Mouse (Mus musculus): Measurements from ENCODE around the gene Ache. TPM values are rescaled to one million over a fixed set of nuclear protein-coding genes. Genes with fewer than 3 reads are reported as not detected.

The Ache gene
- polyA plus RNA-seq, 1 experiment from 2014 or later: 12.6 TPM

GRCm38 (mm10) chr5:137288999-137289470 is 1.7 kb downstream of the Ache start:
- Histone ChIP-seq H3K9ac (peak overlapping the region; percentile 71; the same call in 1 of the 2 replicates), H3K36me3 (no peaks in the 10 kb centered on the region), H3K27me3 (peaks cover 61% of the 10 kb centered on the region), H3K4me3 (peak overlapping the region; percentile 46), H3K4me2 (replicated peaks) (peak overlapping the region; percentile 93), H3K4me1 (peaks cover 32% of the 10 kb centered on the region), H3K27ac (no peak overlapping the region), H3K9me3 (replicated peaks) (no peaks in the 10 kb centered on the region)
- WGBS: 3% methylated on average over 25 of the region's 25 CpGs
- ATAC-seq (ENCODE audit: low FRiP score): no peak

DNA sequence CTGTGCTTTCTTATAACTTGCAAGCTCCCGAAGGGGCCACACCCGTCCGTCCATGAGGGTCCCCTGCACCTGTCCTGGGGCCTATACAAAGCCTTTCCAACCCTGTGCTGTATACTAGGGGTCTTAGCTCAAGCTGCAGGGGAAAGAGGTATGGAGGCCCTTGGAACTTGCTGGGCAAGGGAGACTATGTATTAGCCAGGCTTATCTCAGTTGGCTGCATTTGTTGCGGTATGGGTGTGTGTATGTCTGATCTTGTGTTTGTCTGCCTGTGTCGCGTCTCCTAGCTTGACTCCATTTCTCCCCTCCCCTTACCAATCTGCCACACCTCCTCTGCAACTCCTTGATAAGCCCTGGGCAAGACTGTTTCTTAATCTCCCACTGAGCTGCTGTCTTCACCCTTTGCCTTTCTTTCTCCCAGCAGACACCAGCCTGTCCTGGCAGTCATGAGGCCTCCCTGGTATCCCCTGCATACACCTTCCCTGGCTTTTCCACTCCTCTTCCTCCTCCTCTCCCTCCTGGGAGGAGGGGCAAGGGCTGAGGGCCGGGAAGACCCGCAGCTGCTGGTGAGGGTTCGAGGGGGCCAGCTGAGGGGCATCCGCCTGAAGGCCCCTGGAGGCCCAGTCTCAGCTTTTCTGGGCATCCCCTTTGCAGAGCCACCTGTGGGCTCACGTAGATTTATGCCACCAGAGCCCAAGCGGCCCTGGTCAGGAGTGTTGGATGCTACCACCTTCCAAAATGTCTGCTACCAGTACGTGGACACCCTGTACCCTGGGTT is 2.5 kb downstream of the Ache start:
- 61% methylated on average over 13 of the region's 13 CpGs for WGBS
- Histone ChIP-seq H3K36me3 (no peaks in the 10 kb centered on the region), H3K4me1 (peaks cover 34% of the 10 kb centered on the region), H3K9me3 (replicated peaks) (no peaks in the 10 kb centered on the region), H3K4me3 (peak overlapping the region; percentile 46), H3K9ac (no peak overlapping the region), H3K4me2 (replicated peaks) (peak overlapping the region; percentile 93), H3K27ac (peak overlapping the region; percentile 44; the same call in 1 of the 2 replicates), H3K27me3 (peaks cover 61% of the 10 kb centered on the region)
- ATAC-seq (ENCODE audit: low FRiP score): no peak

- H3K4me2 ChIP-seq (replicated peaks): peak overlapping the region; percentile 23; the same call in 1 of the 2 replicates
These were observed 3.4 kb downstream of the Ache start for GRCm38 (mm10) chr5:137290677-137291076.

GRCm38 (mm10) chr5:137291381-137291926 is 4.1 kb downstream of the Ache start:
- H3K9me3 ChIP-seq (replicated peaks): no peaks in the 10 kb centered on the region
- H3K36me3 ChIP-seq: peaks cover 15% of the 10 kb centered on the region
- H3K4me1 ChIP-seq: peaks cover 40% of the 10 kb centered on the region
- H3K4me3 ChIP-seq: no peak overlapping the region
- H3K27me3 ChIP-seq: peaks cover 61% of the 10 kb centered on the region
- H3K4me2 ChIP-seq (replicated peaks): no peak overlapping the region
- WGBS: 75% methylated on average over 15 of the region's 15 CpGs
- ATAC-seq (ENCODE audit: low FRiP score): no peak
- H3K27ac ChIP-seq: no peak overlapping the region
- no peak overlapping the region for H3K9ac ChIP-seq

More at GRCm38 (mm10) chr5:137290677-137291076, 3.4 kb downstream of the Ache start:
- H3K36me3 ChIP-seq: peaks cover 7% of the 10 kb centered on the region
- no peak overlapping the region for H3K4me3 ChIP-seq
- no peak overlapping the region for H3K27ac ChIP-seq
- no peak for ATAC-seq (ENCODE audit: low FRiP score)
- WGBS: 26% methylated on average over 15 of the region's 15 CpGs
- H3K9me3 ChIP-seq (replicated peaks): no peaks in the 10 kb centered on the region
- no peak overlapping the region for H3K9ac ChIP-seq
- H3K27me3 ChIP-seq: peaks cover 61% of the 10 kb centered on the region
- peaks cover 40% of the 10 kb centered on the region for H3K4me1 ChIP-seq

GRCm38 (mm10) chr5:137293282-137293681 is 6.0 kb downstream of the Ache start:
- 0% methylated on average over 13 of the region's 15 CpGs for whole genome bisulfite sequencing
- Histone ChIP-seq H3K4me3 (peak overlapping the region; percentile 51), H3K36me3 (peaks cover 33% of the 10 kb centered on the region), H3K9ac (peak overlapping the region; percentile 80), H3K27me3 (peaks cover 48% of the 10 kb centered on the region), H3K4me1 (peaks cover 25% of the 10 kb centered on the region), H3K27ac (peak overlapping the region; percentile 79), H3K9me3 (replicated peaks) (no peaks in the 10 kb centered on the region), H3K4me2 (replicated peaks) (peak overlapping the region; percentile 95)
- no peak for ATAC-seq (ENCODE audit: low FRiP score)

GRCm38 (mm10) chr5:137293839-137294743 is 6.8 kb downstream of the Ache start, which contains the start of gene Ufsp1:
Gene Ufsp1 (plus strand): TSS chr5:137294629.
- peak within 1 kb of the TSS; percentile 95 for H3K4me2 ChIP-seq (replicated peaks)
- H3K27ac ChIP-seq: peak within 1 kb of the TSS; percentile 86
- WGBS: under 1% methylated on average over 52 of the region's 52 CpGs
- ATAC-seq (ENCODE audit: low FRiP score): peak; percentile 95
- H3K4me1 ChIP-seq: peaks cover 17% of the 10 kb centered on the region
- no peaks in the 10 kb centered on the region for H3K9me3 ChIP-seq (replicated peaks)
- H3K4me3 ChIP-seq: peak within 1 kb of the TSS; percentile 51
- peak within 1 kb of the TSS; percentile 80 for H3K9ac ChIP-seq
- peaks cover 41% of the 10 kb centered on the region for H3K36me3 ChIP-seq
- H3K27me3 ChIP-seq: peaks cover 40% of the 10 kb centered on the region

- H3K36me3 ChIP-seq: peaks cover 48% of the 10 kb centered on the region
- peak overlapping the region; percentile 51 for H3K4me3 ChIP-seq
- peak overlapping the region; percentile 80 for H3K9ac ChIP-seq
- H3K27ac ChIP-seq: peak overlapping the region; percentile 86
- peaks cover 34% of the 10 kb centered on the region for H3K27me3 ChIP-seq
- 8% methylated on average over 18 of the region's 18 CpGs for WGBS
- H3K4me2 ChIP-seq (replicated peaks): peak overlapping the region; percentile 95
- H3K9me3 ChIP-seq (replicated peaks): no peaks in the 10 kb centered on the region
- H3K4me1 ChIP-seq: peaks cover 16% of the 10 kb centered on the region
- peak; percentile 73 for ATAC-seq (ENCODE audit: low FRiP score)
These were observed 7.4 kb downstream of the Ache start for GRCm38 (mm10) chr5:137294744-137295093.

DNA sequence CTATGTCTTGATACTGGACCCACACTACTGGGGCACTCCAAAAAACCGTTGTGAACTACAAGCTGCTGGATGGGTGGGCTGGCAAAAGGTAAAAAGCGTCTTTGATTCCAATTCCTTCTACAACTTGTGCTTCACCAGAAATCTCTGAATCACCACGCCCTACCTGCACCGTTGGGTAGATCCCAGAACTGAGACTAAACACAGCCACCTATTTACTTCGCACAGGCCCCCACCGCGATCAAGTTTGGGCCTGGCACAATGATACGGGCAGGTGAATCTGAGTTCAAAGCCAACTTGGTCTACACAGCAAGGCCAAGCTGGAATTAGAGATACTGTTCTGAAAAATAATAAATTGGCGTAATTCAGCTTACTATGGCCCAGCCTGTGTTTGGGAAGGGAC is 8.0 kb downstream of the Ache start:
- peaks cover 54% of the 10 kb centered on the region for H3K36me3 ChIP-seq
- H3K27ac ChIP-seq: no peak overlapping the region
- WGBS: 79% methylated on average over 9 of the region's 9 CpGs
- ATAC-seq (ENCODE audit: low FRiP score): no peak
- peaks cover 16% of the 10 kb centered on the region for H3K4me1 ChIP-seq
- H3K4me3 ChIP-seq: peak overlapping the region; percentile 51
- peak overlapping the region; percentile 80 for H3K9ac ChIP-seq
- peak overlapping the region; percentile 95 for H3K4me2 ChIP-seq (replicated peaks)
- H3K9me3 ChIP-seq (replicated peaks): no peaks in the 10 kb centered on the region
- H3K27me3 ChIP-seq: peaks cover 28% of the 10 kb centered on the region

DNA sequence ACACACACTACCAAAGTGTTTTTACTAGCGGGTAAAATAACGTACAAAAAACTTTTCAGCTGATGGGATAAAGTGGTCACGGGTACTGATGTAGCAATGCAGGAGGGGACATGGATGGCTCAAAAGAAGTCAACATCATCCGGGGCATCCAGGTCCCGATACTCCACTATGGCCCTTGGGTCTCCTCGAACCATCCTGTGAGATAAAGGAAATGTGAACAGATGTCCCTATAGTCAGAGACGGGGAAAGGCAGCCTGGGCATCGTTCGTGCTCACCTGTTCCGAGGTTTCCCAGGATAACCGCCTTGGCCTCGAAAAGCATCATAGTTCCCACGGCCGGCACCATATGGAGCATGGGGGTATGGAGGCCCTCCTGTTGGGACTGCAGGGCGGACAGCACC is 8.4 kb downstream of the Ache start:
- peaks cover 24% of the 10 kb centered on the region for H3K27me3 ChIP-seq
- H3K4me3 ChIP-seq: no peak overlapping the region
- H3K27ac ChIP-seq: no peak overlapping the region
- no peak overlapping the region for H3K4me2 ChIP-seq (replicated peaks)
- H3K36me3 ChIP-seq: peaks cover 58% of the 10 kb centered on the region
- peaks cover 16% of the 10 kb centered on the region for H3K4me1 ChIP-seq
- no peak overlapping the region for H3K9ac ChIP-seq
- WGBS: 90% methylated on average over 15 of the region's 15 CpGs
- ATAC-seq (ENCODE audit: low FRiP score): no peak
- no peaks in the 10 kb centered on the region for H3K9me3 ChIP-seq (replicated peaks)

DNA sequence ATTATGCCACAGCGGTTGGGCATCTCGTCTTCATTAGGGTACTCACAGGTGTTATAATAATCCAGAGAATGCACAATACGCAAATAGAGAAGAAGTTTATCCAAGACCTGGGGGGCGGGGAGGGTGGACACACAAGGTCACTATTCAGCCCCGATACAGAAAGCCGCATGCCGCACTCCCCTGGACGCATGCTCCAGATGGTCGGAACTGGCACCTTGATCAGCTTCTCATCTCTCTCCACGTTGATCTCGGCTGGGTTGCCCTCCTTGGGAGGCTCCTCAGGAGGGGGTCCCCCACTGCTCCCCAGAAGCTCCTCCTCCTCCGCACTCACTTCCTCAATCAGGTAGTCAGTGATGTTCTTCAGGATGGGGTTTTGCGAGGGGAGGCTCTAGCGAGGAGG is 9.8 kb downstream of the Ache start:
- H3K27ac ChIP-seq: no peak overlapping the region
- ATAC-seq (ENCODE audit: low FRiP score): no peak
- H3K4me3 ChIP-seq: no peak overlapping the region
- H3K36me3 ChIP-seq: peaks cover 72% of the 10 kb centered on the region
- 91% methylated on average over 14 of the region's 14 CpGs for WGBS
- H3K9me3 ChIP-seq (replicated peaks): no peaks in the 10 kb centered on the region
- peaks cover 16% of the 10 kb centered on the region for H3K4me1 ChIP-seq
- H3K4me2 ChIP-seq (replicated peaks): no peak overlapping the region
- H3K27me3 ChIP-seq: peaks cover 10% of the 10 kb centered on the region
- H3K9ac ChIP-seq: no peak overlapping the region

- H3K4me3 ChIP-seq: no peak overlapping the region
- no peaks in the 10 kb centered on the region for H3K9me3 ChIP-seq (replicated peaks)
- 94% methylated on average over 7 of the region's 7 CpGs for WGBS
- H3K27me3 ChIP-seq: no peaks in the 10 kb centered on the region
- ATAC-seq (ENCODE audit: low FRiP score): no peak
- H3K36me3 ChIP-seq: peaks cover 91% of the 10 kb centered on the region
- peaks cover 8% of the 10 kb centered on the region for H3K4me1 ChIP-seq
- no peak overlapping the region for H3K9ac ChIP-seq
- no peak overlapping the region for H3K4me2 ChIP-seq (replicated peaks)
- no peak overlapping the region for H3K27ac ChIP-seq
These were observed 11.9 kb downstream of the Ache start for GRCm38 (mm10) chr5:137299240-137299639.

- Histone ChIP-seq H3K4me1 (peaks cover 19% of the 10 kb centered on the region), H3K36me3 (peaks cover 81% of the 10 kb centered on the region), H3K9ac (no peak overlapping the region), H3K27ac (no peak overlapping the region), H3K9me3 (replicated peaks) (no peaks in the 10 kb centered on the region), H3K4me3 (no peak overlapping the region), H3K27me3 (no peaks in the 10 kb centered on the region), H3K4me2 (replicated peaks) (no peak overlapping the region)
- 74% methylated on average over 21 of the region's 21 CpGs for WGBS
- no peak for ATAC-seq (ENCODE audit: low FRiP score)
These were observed 13.9 kb downstream of the Ache start for GRCm38 (mm10) chr5:137301253-137301652.

Data from hindbrain, embryonic 12.5 days (tissue).